ENCODE assay signal across 14 mouse cellular contexts in genomic region chr8:103408411-103408810, GRCm38 (mm10).
DNase-seq lines count a peak whose midpoint lies in the region; ATAC-seq lines count a peak whose summit lies in the region.
"Had no signal": no experiment of that assay in that cellular context is flagged by ENCODE, and none has a peak within 500 bp of the region (broad histone marks: within the 10 kb centered on the region; RNA-seq: fewer than 3 reads in every experiment).

No protein-coding gene starts in this region.

- H3K4me3 ChIP-seq in hindbrain, embryonic 11.5 days (ENCODE audit: low read depth, low read length) = no peak overlapping the region
- no peak overlapping the region for H3K4me3 ChIP-seq in hindbrain, embryonic 10.5 days
- H3K4me3 ChIP-seq in embryonic facial prominence, embryonic 14.5 days (ENCODE audit: low read depth, low read length) = no peak overlapping the region
- H3K4me3 ChIP-seq: megakaryocyte, embryonic 14.5 days; myocyte had no signal

- H3K4me2 ChIP-seq in hindbrain, embryonic 11.5 days (replicated peaks; ENCODE audit: low read depth, low read length) = no peak overlapping the region
- no peak overlapping the region for H3K4me2 ChIP-seq in embryonic facial prominence, embryonic 14.5 days (ENCODE audit: low read depth, low read length)

- no peak overlapping the region for H3K9ac ChIP-seq in hindbrain, embryonic 11.5 days (ENCODE audit: low read depth, low read length)
- H3K9ac ChIP-seq in embryonic facial prominence, embryonic 14.5 days (ENCODE audit: low read depth, low read length) = no peak overlapping the region
- H3K9ac ChIP-seq: liver, embryonic 14.5 days had no signal

- peak; percentile 20 for DNase-seq in hindbrain, embryonic 11.5 days (ENCODE audit: low spot score)
- DNase-seq in hindbrain, embryonic 10.5 days (ENCODE audit: low spot score) = no peak
- peak; percentile 20 for DNase-seq in ovary, postnatal 14 days (ENCODE audit: low spot score)
- DNase-seq in ovary, adult 18-20 months (ENCODE audit: low spot score) = no peak
- peak; percentile 45 for DNase-seq in embryonic facial prominence, embryonic 14.5 days (ENCODE audit: low spot score)
- no peak for DNase-seq in layer of hippocampus, adult 11-12 months (ENCODE audit: low spot score)
- DNase-seq in frontal cortex, postnatal 36 days (ENCODE audit: low spot score in 2 of 2) = no peak
- DNase-seq: cerebellum, adult 8-10 months had no signal

- no peaks in the 10 kb centered on the region for H3K9me3 ChIP-seq in hindbrain, embryonic 11.5 days (ENCODE audit: control insufficient read depth, low read length)
- H3K9me3 ChIP-seq in hindbrain, embryonic 10.5 days = no peaks in the 10 kb centered on the region
- H3K9me3 ChIP-seq in embryonic facial prominence, embryonic 14.5 days (ENCODE audit: control insufficient read depth, low read length) = no peaks in the 10 kb centered on the region

- H3K27me3 ChIP-seq in hindbrain, embryonic 11.5 days (ENCODE audit: control insufficient read depth, insufficient read depth, low read length) = no peaks in the 10 kb centered on the region
- no peaks in the 10 kb centered on the region for H3K27me3 ChIP-seq in hindbrain, embryonic 10.5 days (ENCODE audit: insufficient read depth, poor library complexity, severe bottlenecking)
- H3K27me3 ChIP-seq in embryonic facial prominence, embryonic 14.5 days (replicated peaks; ENCODE audit: control insufficient read depth, insufficient read depth, low read length) = no peaks in the 10 kb centered on the region
- H3K27me3 ChIP-seq: CH12.LX; megakaryocyte, embryonic 14.5 days; Patski had no signal

- ATAC-seq in hindbrain, embryonic 11.5 days (ENCODE audit: low FRiP score) = no peak
- no peak for ATAC-seq in embryonic facial prominence, embryonic 14.5 days (ENCODE audit: low read depth)
- ATAC-seq: hindbrain, embryonic 16.5 days; Patski had no signal

- no peak overlapping the region for H3K27ac ChIP-seq in hindbrain, embryonic 11.5 days (ENCODE audit: low read depth, low read length)
- no peak overlapping the region for H3K27ac ChIP-seq in hindbrain, embryonic 10.5 days
- peak overlapping the region; percentile 73 for H3K27ac ChIP-seq in embryonic facial prominence, embryonic 14.5 days (replicated peaks; ENCODE audit: low read depth, low read length)
- H3K27ac ChIP-seq: liver, embryonic 14.5 days had no signal

- 68% methylated on average over 3 of the region's 3 CpGs for WGBS in hindbrain, embryonic 11.5 days
- WGBS in hindbrain, embryonic 10.5 days = 75% methylated on average over 3 of the region's 3 CpGs
- 42% methylated on average over 3 of the region's 3 CpGs for WGBS in embryonic facial prominence, embryonic 14.5 days

- no peaks in the 10 kb centered on the region for H3K4me1 ChIP-seq in hindbrain, embryonic 11.5 days (replicated peaks; ENCODE audit: control insufficient read depth, insufficient read depth, low read length)
- H3K4me1 ChIP-seq in hindbrain, embryonic 10.5 days (replicated peaks) = no peaks in the 10 kb centered on the region
- peaks cover 14% of the 10 kb centered on the region for H3K4me1 ChIP-seq in embryonic facial prominence, embryonic 14.5 days (ENCODE audit: control insufficient read depth, insufficient read depth, low read length)
- H3K4me1 ChIP-seq: megakaryocyte, embryonic 14.5 days had no signal

- H3K36me3 ChIP-seq in hindbrain, embryonic 11.5 days (ENCODE audit: control insufficient read depth, insufficient read depth, low read length) = no peaks in the 10 kb centered on the region
- no peaks in the 10 kb centered on the region for H3K36me3 ChIP-seq in hindbrain, embryonic 10.5 days
- no peaks in the 10 kb centered on the region for H3K36me3 ChIP-seq in embryonic facial prominence, embryonic 14.5 days (ENCODE audit: control insufficient read depth, insufficient read depth, low read length)

Comparison
In these comparisons a context has a peak if more than half of its experiments do, and no peak if none do; other contexts are left out.
1. DNase-seq: peak in hindbrain, embryonic 11.5 days (single experiment), ovary, postnatal 14 days (single experiment) and embryonic facial prominence, embryonic 14.5 days (single experiment); none in hindbrain, embryonic 10.5 days (single experiment), ovary, adult 18-20 months (single experiment), layer of hippocampus, adult 11-12 months (single experiment) and frontal cortex, postnatal 36 days (0 of 2).